Mouse (Mus musculus): ENCODE measurements around the gene Ciita.

- TF ChIP-seq POLR2A (IDR thresholded peaks at IDR 0.05; ENCODE audit: borderline replicate concordance, extremely low read depth, insufficient read depth, insufficient read length, poor library complexity, severe bottlenecking) = no peak
- no peak for TF ChIP-seq CTCF (IDR thresholded peaks at IDR 0.05; ENCODE audit: borderline replicate concordance, extremely low read depth, insufficient read depth, insufficient read length)
Observed at GRCm38 (mm10) chr16:10491716-10492115, 11.9 kb downstream of the Ciita start.

Measured in brain, embryonic 14.5 days (tissue).